Mouse (Mus musculus) urinary bladder, postnatal 4 days (tissue): Measurements from ENCODE around the gene Inca1.

Experiments
- DNase-seq, 2 experiments: peaks; one replicate each; pipeline ENCODE4 v3.0.0; 2021 to 2022; ENCODE audit warnings: low spot score in 2 of 2

Gene Inca1

DNA sequence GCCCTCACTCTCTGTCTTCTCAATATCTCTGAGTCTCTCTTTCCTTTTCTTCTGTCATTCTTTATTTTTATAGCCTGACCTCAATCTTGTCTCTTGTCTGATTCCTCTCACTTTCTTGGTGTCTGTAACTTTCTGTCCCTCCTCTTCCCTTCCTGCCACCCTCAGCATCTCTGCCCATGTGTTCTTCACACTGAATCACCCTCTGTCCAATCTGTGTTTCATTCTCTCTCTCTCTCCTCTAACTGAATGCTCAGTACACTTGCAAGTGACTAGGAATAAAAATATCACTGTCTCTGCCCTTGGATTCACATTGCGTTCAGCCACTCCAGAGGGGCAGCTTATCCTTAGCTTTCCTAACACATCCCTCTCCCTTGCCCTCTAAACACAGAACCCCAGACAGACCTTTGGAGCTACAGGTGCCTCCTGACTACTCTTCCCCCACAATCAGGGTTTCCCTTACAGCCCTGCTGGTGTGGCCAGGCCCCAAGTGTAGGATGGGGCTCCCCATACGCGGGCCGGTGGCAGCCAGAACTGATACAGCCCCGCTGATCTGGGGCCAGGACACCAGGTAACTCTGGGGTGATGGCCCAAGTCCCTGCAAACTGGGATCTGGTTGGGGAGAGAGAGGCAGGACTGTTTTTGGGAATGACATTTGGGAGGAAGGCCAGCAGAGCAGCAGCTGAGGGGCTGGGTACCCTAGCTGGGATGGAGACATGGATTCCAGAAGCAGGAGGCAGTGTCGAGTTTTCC is 2.2 kb upstream of the Inca1 start:
- DNase-seq = no peak

DNA sequence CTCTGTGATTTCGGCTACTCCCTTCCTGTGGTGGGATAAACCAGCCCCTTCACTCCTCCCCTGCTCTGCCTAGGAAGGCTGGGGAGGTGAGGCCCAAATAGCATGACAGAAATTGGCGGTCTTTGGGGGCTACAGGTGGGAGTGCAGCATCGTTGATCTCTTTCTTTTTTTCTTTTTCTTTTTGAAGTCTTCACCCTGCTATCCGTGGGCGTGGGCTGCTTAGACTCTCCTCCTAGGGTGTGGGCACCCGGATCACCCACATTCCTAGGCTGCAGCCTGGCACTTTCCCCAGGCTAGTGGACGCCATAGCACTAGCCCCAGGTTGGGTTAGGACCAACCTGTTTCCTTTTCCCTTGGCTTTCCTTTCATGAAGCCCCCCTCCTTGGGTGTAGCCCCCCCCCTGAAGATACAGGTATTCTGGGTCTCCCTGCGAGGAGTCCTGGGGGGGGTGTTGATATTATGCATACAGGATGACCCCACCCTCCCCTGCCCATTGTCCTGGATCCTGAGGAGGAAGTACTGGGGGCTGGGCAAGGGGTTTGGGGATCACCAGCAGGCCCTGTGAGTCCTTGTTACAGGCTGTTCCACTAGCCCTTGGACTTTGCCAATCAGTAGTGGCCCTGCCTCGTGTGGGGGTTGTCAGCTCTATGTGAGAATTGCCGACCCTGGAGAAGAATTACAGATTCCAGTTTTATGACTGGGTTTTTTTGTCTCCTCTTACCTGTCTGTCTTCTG is 1.4 kb upstream of the Inca1 start:
- no peak for DNase-seq

DNA sequence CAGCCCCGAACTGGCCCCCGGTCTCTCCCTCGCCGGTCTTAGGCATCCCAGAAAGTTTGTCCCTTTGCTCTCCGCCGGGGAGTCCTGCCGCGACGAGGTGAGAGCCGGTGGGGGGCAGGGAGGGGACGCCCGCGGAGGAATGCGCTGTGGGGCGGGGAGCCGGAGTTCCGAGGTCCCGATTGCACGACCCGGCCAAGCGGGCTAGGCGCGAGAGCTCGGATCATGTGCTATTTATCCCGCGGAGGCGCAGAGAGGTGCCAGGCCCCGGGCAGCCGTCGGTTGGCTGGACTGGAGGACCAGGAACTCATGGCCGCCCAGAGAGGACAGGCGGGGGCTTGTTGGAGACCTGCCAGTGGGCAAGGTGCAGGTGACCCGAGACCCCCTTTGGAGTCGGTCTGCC is 658 bp upstream of the Inca1 start:
- DNase-seq = peak; percentile 66 to 71

DNA sequence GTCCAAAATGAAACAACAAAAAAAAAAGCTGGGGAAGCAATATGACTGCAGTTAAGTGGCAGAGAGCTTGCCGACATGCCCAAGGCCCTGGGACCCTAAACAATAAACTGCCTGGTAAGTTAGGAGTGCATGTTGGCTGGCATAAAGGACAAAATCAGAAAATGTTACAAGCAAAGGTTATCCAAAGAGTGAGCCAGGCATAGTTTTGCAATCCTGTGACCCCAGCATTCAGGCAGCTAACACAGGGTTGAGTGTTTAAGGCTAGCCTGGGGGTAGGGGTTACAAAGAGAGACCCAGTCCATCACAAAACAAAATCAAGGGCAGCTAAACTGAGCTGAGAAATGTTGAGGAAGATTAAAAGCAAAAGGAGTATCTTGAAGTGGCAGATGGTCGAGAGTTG is 904 bp downstream of the Inca1 start:
- DNase-seq = no peak

GRCm38 (mm10) chr11:70697376-70697775 is 2.6 kb downstream of the Inca1 start:
- no peak for DNase-seq

- DNase-seq = no peak
These were observed 6.5 kb downstream of the Inca1 start for GRCm38 (mm10) chr11:70693504-70693903.

DNA sequence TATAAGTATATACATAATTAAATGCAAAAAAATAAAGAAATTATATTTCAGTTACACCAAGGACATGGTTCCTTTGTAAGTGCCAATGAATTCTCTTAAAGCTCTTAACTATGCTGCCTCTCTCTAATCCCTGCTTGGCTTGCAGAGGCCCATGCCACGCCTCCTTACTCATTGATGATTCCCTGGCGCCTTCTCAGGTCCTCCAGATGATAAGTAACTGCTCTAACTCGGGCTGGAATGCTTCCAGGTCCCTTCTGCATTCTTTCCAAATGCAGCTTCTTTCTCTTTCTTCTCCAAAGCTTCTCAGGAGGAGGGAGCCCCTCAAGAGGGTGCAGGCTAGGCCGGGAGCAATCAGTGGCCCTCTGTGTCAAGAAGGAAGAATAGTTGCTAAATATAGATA is 10.4 kb downstream of the Inca1 start:
- DNase-seq = no peak

GRCm38 (mm10) chr11:70688372-70688771 is 11.6 kb downstream of the Inca1 start:
- no peak for DNase-seq

- DNase-seq = peak; percentile 81 to 89
These were observed 12.3 kb downstream of the Inca1 start, which contains the start of gene Camta2 for GRCm38 (mm10) chr11:70687601-70688199. TSS of gene Camta2 (minus strand) at chr11:70688105.

DNA sequence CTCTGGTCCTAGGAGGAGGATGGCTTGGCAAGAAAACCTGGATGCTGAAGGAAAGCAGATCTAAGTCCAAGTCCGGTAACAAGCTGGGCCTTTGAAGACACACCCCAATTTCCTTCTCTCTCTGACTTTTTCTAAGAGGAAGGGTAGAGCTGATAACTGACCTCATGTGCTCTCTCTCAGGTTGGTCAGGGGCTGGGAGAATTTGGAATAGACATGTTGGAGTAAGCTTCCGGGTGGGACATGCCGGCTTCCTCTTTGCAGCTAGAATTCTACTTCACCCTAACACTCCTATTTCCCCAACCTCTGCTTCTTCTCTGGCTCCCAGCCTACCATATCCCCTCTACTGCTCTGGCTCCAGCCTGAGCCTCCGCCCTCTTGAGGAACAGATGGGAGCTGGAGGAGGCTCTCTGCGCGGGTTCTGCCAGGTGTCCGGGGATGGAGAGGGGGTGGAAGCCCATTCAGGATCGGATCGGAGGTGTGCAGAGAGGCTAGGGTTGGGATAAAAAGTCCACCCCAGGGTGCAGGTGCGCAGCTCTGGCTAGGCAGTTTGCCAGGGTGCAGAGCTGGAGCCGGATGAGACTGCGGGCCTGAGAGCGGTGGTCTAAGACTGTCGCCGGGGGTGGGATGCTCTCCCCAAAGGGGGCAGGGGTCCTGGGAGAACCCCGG is 12.9 kb downstream of the Inca1 start:
- DNase-seq = no peak

DNA sequence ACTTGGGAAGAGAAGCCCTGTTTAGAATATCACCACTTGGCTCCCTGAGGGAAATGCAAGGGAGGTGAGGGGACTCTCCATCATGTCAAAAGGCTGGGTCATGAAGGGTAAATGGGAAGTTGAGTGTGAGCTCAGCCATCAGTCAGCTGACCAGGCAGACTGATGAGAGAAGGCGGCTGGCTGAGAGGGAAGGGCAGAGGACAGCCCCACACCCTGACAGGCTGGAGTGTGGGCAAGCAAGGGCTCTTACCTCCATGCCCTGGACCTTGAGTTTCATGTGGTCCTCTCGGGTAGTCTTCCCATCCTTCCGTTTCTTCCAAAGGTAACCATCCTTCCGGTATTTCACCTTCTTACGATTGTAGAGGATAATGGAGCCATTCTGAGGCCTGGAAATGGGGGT is 16.3 kb downstream of the Inca1 start:
- DNase-seq = no peak

GRCm38 (mm10) chr11:70681897-70682581 is 17.9 kb downstream of the Inca1 start:
- DNase-seq = no peak

DNA sequence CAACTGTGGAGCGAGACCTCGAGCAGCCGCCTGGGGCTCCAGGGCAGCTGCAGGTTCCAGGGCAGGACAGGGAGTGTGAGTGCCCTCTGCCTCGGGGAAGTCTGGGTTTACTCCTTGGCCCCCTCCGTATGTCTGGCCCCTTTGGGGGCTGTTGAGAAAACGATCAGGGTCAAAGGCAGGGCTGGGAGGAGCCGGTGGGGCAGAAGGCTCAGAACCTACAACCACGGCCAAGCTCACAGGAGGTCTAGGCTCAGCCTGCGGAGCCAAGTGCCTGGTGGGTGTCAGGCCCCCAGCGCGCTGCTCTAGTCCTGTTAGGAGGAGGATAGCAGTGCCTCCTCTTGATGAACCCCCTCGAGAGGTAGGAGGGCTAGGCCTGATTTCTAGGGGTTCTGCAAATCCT is 18.8 kb downstream of the Inca1 start:
- DNase-seq = no peak

- no peak for DNase-seq
These were observed 20.1 kb downstream of the Inca1 start for GRCm38 (mm10) chr11:70679894-70680293.

GRCm38 (mm10) chr11:70679361-70679760 is 20.6 kb downstream of the Inca1 start:
- no peak for DNase-seq

- DNase-seq = no peak
These were observed 21.4 kb downstream of the Inca1 start for GRCm38 (mm10) chr11:70678576-70678975.

DNA sequence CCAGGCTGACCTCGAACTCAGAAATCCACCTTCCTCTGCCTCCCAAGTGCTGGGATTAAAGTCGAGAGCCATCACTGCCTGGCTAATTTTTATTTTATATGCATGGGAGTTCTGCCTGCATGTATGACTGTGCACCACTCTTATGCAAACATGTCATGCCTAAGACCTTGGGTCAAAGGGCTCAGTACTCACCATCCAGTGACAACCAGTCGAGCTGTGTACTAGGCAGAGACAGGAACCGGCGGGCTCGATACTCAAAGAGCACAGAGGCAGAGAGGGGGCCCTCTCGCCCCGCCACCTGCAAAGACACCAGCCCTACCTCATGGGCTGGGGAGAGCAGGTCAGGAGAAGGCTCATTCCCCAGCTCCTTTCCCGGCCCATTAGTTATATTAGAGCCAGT is 21.9 kb downstream of the Inca1 start:
- no peak for DNase-seq

GRCm38 (mm10) chr11:70674501-70674900 is 25.5 kb downstream of the Inca1 start:
- DNase-seq = no peak

- DNase-seq = no peak
These were observed 25.9 kb downstream of the Inca1 start for GRCm38 (mm10) chr11:70674014-70674413.

GRCm38 (mm10) chr11:70671333-70672047 is 28.5 kb downstream of the Inca1 start:
- DNase-seq = no peak

GRCm38 (mm10) chr11:70670483-70670882 is 29.5 kb downstream of the Inca1 start:
- no peak for DNase-seq
